Mouse (Mus musculus) cerebellum, adult 9-10 months (tissue): ENCODE results near the gene Pdia4.
"Not testable (repeated sequence)": the region's sequence is repeated elsewhere in the genome, so short reads cannot be mapped to it uniquely, and the experiment has no call there.

ENCODE experiments used
- DNase-seq: peaks from one replicate; pipeline ENCODE4 v3.0.0; 2022

Pdia4 gene

DNA sequence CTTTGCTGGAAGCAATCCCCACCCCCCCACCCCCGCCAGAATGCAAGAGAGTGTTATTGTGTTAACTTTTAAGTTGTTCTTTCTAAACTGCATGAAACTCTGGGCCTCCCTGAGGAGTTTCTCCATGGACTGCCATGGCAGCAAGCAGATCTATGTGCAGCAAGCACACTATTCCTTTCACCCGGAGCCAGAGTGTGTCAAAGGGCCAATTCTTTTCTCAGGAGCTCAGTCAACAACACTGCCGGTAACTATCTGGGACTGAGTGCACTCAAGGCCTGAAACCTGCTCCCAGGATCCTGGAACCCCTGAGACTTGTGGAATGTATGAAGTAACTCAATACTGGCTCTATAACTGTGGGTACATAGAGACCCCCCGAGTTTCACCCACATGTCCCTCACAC lies 4.2 kb downstream of the Pdia4 start:
- DNase-seq = no peak

DNA sequence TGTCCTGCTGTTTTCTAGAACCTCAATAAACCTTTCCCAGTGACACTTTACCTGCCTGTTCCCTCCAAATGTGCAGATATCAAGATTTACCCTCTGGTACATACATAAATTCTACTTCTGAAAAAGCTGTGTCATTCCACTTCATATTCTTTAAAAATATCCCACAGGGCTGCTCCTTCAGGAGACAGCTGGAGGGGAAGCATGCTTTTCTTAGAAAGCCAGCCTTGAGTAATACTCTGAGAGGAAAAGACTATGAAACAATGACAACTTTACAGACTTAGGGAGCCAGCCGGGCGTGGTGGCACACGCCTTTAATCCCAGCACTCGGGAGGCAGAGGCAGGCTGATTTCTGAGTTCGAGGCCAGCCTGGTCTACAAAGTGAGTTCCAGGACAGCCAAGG lies 4.7 kb downstream of the Pdia4 start:
- no peak for DNase-seq

DNA sequence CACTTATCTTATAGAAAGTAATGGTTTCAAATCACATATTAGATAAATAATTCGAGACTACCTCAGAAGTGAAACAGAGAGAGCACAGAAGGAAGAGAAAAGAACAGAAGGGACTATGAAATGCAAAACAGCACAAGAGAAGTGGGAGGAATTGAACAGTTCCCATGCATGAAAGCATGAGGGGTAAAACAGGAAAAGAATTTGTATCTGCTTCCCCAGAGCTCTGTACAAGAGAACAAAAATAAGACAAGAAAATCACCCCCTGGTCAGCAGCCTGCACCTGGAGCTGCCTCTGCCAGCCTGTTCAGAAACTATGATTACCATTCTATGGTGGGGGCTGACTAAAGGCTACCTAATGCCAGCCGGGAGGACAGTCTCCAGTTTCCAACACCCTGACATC lies 5.8 kb downstream of the Pdia4 start:
- DNase-seq = no peak

DNA sequence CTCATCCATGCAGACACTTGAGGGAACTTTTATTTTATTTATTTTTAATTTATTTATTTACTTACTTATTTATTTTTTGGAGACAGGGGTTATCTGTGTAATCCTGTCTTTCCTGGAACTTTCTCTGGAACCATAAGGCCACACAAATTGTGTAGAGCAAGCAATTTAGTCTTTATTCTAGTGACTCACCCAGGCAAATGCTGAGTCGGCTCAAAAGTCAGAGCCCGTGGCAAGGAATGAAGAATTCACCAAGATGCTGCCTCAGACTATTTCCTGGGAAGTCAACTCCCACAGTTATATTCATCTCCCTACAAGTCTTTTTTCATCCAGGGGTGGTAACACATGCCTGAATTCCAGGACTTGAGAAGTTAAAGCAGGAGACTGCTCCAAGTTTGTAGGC lies 7.7 kb downstream of the Pdia4 start:
- no peak for DNase-seq

DNA sequence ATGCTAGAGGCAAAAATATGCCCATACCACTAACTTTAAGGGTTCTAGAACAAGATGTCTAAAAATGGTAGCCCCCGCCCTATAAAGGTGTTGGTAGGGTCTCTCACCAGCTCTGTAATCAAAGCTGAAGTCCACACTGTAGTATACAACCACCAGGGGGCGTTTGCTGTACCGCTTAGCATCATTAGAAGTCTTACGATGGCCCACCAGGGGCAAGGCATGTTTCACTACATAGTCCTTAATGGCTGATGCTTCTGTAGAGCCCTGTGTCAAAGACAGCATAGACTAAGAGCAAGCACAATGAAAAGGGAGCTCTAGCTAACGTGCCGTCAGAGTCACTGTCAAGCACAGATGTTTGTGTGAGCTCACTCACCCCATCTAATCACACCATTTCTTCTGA lies 14.2 kb downstream of the Pdia4 start:
- peak; percentile 70 for DNase-seq

DNA sequence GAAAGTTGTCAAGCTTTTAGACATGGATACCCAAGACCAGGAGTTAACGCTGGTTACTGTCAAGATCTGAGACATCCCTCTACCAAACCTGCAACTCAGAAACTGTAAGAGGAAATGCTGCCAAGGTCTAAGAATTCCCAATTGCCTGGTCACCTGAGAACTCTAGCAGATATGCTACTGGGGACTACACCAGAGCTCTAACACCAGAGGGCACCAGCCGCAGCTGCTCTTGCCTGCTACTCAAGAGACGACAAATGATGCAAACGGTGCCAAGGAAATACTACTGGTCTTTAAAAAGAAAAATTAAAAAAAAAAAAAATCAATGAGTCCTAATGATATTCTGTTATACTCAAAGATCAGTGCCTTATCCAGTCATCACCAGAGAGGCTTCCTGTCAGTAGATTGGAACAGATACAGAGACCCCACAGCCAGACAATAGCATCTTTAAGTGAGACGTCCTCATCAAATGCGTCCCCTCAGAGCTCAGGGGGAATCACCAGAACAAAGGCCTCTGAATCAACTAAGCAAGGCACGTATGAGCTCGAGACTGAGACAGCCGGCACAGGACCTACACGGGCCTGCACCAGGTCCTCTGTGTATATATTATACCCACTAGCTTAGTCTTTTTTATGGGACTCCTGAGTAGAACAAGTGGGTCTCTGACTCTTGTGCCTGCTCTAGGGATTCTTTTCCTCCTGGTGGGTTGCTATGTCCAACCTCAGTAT lies 19.0 kb downstream of the Pdia4 start:
- no peak for DNase-seq

DNA sequence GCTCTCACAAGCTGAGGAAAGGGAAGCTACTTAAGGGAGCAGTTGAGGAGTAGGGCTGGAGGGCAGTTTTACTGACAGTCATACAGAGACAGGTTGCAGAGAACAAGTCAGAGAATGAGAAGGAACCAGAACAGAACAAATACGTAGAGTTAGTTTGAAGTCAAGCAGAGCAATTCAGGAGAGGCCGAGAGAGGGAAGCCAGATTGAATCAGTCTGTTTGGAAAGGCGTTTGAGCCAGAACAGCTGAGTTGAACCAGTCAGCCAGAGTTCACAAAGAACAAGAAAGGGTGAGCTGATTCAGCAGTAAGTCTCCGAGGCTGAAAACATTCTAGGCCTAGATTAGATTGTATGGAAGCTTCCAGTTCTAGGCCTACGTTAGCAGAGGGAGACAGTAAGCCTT lies 19.9 kb downstream of the Pdia4 start:
- no peak for DNase-seq

DNA sequence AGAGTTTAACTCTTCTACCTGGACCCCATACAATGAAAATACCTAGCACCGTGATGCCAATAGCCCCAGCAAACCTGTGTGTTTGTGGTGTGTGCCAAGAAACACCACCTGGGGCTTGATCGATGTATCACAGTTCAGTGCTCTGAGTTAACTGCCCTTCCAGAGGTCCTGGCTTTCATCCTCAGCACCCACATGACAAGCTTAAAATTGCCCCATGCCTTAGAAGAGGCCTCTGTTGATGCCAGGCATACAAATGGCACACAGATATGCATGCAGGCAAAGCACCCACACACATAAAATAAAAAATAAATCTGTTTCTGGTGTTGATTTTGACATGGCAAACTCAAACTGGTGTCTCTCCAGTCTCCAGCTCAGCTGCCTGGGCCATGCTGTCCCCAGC lies 20.7 kb downstream of the Pdia4 start:
- DNase-seq = no peak

DNA sequence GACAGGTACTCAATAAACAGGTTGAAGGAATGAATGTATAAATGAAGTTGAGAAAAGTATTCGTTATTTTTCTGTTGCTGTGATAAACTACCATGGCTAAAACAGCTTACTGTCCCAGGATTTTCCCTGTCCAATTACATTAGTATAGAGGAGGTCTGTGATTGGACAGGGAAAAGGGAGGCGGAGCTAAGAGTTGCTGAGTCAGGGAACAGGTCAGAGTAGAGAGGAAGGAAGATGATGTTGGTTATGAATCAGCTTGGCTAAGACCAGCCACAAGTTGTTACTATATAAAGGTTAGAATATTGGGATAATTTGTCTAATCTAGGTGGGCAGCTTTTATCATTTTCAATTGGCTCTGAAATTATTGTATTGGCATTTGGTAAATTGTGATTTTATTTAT lies 22.5 kb downstream of the Pdia4 start:
- peak; percentile 39 for DNase-seq

DNA sequence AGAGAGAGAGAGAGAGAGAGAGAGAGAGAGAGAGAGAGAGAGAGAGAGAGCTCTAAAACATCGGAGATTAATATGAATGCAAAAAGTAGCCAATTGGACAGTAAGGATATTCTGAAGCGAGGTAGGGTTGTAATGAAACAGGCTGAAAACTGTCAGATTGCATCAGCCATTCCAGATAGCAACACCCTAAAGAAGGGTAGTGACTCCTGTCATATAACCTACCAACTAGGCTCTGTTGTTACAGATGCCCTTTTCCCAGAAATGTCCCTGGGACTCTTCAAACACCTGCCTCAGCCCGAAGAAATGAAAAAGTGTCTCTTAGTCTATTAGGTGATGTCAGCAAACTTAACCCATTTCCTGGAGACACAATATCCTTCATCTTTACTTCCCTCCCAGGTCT lies 24.4 kb downstream of the Pdia4 start:
- DNase-seq = no peak

DNA sequence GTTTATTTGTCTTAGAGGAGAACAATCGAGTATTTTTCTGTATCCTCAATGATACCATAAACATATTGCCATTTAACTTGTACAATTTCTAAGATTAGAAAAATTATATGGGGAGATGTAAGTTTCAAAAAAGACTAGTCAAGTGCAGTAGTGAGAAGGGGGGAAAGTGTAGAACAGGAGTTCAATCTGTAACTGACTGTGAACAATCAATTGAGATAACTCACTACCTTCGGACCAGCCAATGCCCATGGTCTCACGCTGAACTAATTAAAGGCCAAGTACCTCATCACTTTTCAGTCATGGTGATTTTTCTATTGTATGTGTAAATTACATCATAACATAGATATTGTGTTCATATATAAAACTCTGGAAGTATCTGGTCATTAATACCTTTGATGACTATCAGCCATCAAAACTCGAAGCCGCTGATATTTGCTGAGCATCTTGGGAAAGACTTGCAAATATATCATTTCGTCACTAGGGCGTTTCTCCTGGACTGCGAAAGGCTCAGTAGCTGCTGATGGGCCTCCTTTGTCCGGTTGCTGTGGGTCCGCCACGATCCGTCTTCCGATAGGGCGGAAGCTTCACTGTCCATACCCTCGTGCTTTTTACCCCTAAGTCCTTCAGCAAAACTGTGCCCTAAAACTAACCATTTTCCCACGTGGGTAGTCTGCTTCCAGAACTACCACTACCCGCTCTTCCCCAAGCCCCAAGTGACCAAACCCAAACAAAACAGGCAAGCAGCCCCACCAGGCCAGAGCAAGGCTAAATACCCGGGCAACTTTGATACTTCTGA lies 25.1 kb downstream of the Pdia4 start:
- peak; percentile 94 for DNase-seq

DNA sequence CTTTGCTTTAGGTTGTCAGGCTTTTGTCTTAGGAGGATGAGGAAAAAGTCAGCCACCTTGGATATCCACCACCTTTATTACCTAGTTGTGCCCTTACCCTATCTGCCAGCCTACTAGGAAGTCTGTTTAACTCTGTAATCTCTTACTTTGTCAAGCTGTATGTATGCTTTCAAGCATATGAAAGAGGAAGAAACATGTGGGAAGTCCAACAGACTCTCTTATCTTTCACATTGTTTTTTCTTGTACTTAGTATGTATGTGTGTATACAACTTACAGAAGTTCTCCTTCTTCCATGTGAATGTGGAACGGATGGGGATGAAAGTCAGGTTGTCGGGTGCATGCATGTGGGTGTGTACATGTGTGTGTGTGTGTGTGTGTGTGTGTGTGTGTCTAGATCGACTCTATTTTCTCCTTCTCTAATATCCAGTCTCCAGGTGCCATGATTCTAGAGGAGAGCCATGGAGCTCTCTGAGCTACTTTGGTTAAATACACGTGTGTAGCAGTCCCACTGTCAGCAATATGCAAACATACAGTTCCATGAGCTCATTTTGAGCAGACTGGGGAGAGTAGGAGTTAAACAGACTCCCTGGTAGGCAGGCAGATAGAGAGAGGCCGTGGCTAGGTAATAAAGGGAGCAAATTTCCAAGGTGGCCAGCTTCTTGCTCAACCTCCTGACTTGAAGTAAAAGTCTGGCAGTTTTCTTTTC lies 28.4 kb downstream of the Pdia4 start:
- DNase-seq = no peak

DNA sequence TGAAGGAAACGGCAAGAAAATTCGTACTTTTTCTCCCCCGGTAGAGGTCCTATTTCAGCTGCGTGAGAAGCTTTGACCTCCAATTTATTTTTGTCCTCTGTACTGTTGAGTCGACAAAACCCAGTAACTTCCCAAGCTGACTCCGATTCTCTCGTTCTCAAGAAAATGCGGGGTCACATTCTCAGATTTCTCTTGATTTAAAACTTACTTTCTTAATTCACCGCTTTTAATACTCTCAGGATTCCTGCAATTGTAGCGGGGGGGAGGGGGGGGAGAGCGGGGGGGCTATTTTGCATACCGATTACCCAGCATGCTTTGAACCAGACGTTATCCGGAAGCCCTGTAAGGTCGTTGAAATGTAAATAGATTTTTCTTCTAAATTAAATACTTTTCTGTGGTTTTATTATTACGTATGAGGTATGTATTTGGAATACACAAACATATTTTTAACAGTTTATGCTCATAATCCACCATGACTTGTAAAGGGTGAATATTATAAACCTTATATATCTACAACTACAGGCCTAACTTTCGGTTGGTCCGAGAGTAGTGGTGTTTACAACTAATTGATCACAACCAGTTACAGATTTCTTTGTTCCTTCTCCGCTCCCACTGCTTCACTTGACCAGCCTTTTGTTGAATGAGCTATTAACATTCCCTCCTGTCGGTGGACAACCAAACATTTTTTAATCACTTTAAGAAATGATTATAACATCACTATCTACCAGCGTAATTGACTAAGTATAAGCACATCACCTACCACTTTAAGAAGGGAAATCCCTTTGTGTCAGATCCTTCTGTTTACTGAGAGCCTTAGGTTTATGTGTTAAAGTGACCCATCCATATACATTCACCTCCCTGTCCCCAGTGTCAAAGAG lies 31.9 kb downstream of the Pdia4 start:
- DNase-seq = peak; percentile 92

DNA sequence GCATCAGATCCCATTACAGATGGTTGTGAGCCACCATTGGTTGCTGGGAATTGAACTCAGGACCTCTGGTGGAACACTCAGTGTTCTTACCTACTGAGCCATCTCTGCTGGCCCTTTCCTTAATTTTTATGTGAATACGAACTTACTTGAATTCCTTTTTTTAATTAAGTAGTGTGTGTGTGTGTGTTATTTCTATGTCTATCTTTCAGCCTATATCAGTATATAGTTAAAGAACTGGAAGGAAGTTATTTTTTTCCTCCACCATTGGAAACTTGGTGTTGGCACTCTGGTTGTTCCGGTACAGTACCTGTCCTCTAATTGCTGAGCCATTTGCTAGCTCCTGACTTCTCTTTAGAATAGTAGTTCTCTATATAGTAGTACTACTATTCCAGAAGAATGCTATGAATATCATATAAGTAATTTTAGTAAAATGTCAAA lies 32.6 kb downstream of the Pdia4 start:
- peak; percentile 58 for DNase-seq

DNA sequence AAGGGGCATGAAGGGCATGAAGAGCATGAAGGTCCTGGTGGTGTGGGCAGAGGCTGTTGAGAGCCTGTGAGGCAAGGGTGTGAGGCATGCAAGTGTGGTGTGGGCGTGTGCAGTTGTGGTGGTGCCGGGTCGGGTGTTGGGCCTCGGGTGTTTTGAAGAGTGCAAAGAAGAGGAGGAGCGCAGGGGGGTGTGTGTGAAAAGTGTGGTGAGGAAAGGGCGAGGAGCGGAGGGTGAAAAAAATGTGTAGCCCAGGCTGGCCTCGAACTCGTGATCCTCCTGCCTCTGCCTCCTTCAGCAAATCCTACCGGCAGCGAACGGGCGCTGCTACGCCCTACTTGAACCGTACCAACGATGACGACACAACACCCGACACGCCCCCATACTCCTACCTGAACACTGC lies 41.5 kb downstream of the Pdia4 start:
- DNase-seq = peak; percentile 55

DNA sequence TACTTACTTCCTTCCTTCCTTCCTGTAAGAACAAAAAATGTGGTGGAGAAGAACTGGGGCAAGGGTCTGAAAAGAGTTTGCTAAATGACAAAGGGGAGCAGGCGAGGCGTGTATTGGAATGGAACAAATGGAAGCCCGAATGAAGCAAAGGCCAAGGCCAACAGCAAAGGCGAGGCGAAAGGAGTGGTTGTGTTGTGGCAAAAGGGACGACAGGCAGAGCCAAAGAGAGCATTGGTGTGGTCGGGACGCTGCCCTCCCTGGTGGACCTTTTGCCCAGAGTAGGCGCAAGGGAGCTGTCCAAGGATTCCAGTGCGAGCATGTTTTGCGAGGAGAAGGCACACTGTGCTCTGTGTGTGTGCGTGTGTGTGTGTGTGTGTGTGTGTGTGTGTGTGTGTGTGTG lies 42.1 kb downstream of the Pdia4 start:
- peak; percentile 38 for DNase-seq

DNA sequence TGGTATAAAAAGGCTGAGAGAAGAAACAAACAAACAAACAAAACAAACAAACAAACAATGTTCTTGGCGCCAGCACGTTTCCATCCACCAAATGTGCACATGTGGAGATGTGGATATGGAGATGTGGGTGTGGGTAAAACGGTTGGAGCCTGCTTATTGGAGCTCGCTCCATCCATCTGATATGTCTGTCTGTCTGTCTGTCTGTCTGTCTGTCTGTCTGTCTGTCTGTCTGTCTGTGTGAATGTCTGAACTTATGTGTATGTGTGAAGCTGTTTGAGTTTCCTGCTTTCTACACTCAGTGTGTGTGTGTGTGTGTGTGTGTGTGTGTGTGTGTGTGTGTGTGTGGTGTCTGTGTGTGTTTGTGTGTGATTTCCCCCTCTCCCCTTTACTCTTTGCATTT lies 43.4 kb downstream of the Pdia4 start:
- peak; percentile 83 for DNase-seq

DNA sequence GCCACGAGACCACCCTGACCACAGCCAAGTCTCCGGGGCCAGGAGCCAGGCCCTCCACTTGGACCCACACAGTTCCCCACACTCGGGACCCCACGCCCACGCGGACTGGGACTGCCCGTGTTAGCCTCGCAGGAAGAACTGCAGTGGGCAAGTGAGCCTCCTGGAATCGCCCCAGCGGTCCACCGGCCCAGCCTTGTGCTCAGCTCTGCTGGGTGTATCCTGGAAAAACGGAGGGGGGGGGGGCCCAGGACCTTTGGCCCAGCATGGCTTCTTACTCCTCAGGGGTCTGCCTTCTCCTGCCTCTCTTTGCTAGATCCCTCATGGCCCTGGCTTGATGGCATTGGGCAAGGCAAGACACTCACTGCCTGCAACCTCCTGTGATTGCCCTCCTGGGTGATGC lies 44.7 kb downstream of the Pdia4 start:
- not testable (repeated sequence) for DNase-seq

DNA sequence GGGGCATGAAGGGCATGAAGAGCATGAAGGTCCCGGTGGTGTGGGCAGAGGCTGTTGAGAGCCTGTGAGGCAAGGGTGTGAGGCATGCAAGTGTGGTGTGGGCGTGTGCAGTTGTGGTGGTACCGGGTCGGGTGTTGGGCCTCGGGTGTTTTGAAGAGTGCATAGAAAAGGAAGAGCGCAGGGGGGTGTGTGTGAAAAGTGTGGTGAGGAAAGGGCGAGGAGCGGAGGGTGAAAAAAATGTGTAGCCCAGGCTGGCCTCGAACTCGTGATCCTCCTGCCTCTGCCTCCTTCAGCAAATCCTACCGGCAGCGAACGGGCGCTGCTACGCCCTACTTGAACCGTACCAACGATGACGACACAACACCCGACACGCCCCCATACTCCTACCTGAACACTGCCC lies 45.9 kb downstream of the Pdia4 start:
- DNase-seq = peak; percentile 6

DNA sequence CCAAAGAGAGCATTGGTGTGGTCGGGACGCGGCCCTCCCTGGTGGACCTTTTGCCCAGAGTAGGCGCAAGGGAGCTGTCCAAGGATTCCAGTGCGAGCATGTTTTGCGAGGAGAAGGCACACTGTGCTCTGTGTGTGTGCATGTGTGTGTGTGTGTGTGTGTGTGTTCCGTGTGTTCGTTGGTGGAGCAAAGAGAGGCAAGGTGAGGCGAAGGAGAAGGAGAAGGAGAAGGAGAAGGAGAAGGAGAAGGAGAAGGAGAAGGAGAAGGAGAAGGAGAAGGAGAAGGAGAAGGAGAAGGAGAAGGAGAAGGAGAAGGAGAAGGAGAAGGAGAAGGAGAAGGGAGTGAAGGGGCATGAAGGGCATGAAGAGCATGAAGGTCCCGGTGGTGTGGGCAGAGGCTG lies 50.5 kb downstream of the Pdia4 start:
- peak; percentile 67 for DNase-seq

DNA sequence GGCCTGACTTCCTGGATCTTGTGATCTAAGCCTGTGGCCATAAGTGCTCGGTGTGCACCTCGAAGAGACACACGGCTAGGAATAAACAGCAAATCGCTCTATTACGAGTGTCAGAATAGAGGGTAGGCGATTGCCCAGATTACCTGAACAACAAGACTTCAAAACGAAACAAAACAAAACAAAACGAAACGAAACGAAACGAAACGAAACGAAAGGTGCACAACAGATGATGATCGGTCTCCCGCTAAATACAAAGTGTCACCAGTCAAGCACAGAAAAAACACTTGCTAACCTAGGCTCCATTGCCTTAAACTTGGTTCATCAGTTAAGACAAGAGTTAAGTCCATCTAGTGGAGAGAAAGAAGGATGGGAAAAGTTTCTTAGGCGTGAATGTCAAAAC lies 53.8 kb downstream of the Pdia4 start:
- peak; percentile 57 for DNase-seq

DNA sequence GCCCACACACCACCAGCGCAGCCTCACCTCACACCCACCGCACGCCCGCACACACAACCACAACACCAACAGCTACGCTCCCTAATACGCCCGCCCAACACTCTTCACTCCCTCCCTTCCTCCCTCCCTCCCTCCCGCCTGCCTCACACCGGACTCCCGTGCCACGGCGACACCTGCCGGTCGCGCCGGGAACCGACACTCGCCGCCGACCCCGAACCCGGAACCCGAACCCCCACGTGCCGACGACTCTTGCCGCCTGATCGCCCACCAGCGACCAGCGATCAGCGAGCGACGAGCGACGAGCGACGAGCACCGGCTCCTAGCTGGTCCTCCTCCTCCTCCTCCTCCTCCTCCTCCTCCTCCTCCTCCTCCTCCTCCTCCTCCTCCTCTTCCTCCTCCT lies 55.4 kb downstream of the Pdia4 start:
- peak; percentile 98 for DNase-seq

DNA sequence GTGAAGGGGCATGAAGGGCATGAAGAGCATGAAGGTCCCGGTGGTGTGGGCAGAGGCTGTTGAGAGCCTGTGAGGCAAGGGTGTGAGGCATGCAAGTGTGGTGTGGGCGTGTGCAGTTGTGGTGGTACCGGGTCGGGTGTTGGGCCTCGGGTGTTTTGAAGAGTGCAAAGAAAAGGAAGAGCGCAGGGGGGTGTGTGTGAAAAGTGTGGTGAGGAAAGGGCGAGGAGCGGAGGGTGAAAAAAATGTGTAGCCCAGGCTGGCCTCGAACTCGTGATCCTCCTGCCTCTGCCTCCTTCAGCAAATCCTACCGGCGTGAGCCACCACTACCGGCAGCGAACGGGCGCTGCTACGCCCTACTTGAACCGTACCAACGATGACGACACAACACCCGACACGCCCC lies 55.8 kb downstream of the Pdia4 start:
- DNase-seq = peak; percentile 16
